42 mouse cellular contexts compared by ENCODE assay signal in genomic region chr1:34569876-34570275, GRCm38 (mm10). TPM values are rescaled to one million over a fixed set of nuclear protein-coding genes. Genes with fewer than 3 reads are reported as not detected.
"Had no signal": no experiment of that assay in that cellular context is flagged by ENCODE, and none has a peak within 500 bp of the region (broad histone marks: within the 10 kb centered on the region; RNA-seq: fewer than 3 reads in every experiment).

No protein-coding gene starts in this region.

- H3K27me3 ChIP-seq: heart, embryonic 13.5 days; heart, embryonic 15.5 days; hindbrain, embryonic 13.5 days; hindbrain, embryonic 15.5 days; kidney, embryonic 15.5 days; limb, embryonic 12.5 days; liver, embryonic 13.5 days; liver, embryonic 15.5 days had no signal

- H3K4me3 ChIP-seq: heart, embryonic 13.5 days; heart, embryonic 15.5 days; hindbrain, embryonic 13.5 days; hindbrain, embryonic 15.5 days; kidney, embryonic 15.5 days; left cerebral cortex, adult 2 months; limb, embryonic 10.5 days; limb, embryonic 12.5 days; liver, embryonic 13.5 days; liver, embryonic 15.5 days had no signal

- H3K9me3 ChIP-seq: heart, embryonic 15.5 days; hindbrain, embryonic 15.5 days; kidney, embryonic 15.5 days; limb, embryonic 10.5 days; limb, embryonic 12.5 days; liver, embryonic 13.5 days; liver, embryonic 15.5 days had no signal

- H3K36me3 ChIP-seq: heart, embryonic 13.5 days; heart, embryonic 15.5 days; hindbrain, embryonic 13.5 days; hindbrain, embryonic 15.5 days; kidney, embryonic 15.5 days; limb, embryonic 10.5 days; limb, embryonic 12.5 days; liver, embryonic 13.5 days; liver, embryonic 15.5 days had no signal

- H3K4me1 ChIP-seq: heart, embryonic 13.5 days; heart, embryonic 15.5 days; hindbrain, embryonic 13.5 days; hindbrain, embryonic 15.5 days; kidney, embryonic 15.5 days; limb, embryonic 10.5 days; limb, embryonic 12.5 days; liver, embryonic 13.5 days; liver, embryonic 15.5 days had no signal

- H3K27ac ChIP-seq: heart, embryonic 13.5 days; heart, embryonic 15.5 days; hindbrain, embryonic 13.5 days; hindbrain, embryonic 15.5 days; hindbrain, postnatal 0 days; kidney, embryonic 15.5 days; kidney, postnatal 0 days; left cerebral cortex, adult 2 months; limb, embryonic 10.5 days; limb, embryonic 12.5 days; liver, embryonic 13.5 days; liver, embryonic 15.5 days had no signal

- H3K9ac ChIP-seq: heart, embryonic 13.5 days; heart, embryonic 15.5 days; hindbrain, embryonic 13.5 days; hindbrain, embryonic 15.5 days; kidney, embryonic 15.5 days; limb, embryonic 12.5 days; liver, embryonic 13.5 days; liver, embryonic 15.5 days had no signal

- DNase-seq: gastrocnemius, postnatal 14 days; gastrocnemius, postnatal 36 days; heart, adult 11 months; heart, postnatal 14 days; heart, postnatal 36 days; kidney, adult 11 months; kidney, adult 2 months; kidney, adult 9 months; kidney, postnatal 14 days; kidney, postnatal 36 days; layer of hippocampus, adult 9-11 months; liver; liver, embryonic 13.5 days had no signal

RNA-seq across cellular contexts. Expression of gene Prss40, which starts 9.1 kb away (rescaled TPM):
- total RNA-seq: gastrocnemius, adult 18-20 months; gastrocnemius, adult 8-10 months; gastrocnemius, postnatal 14 days; gastrocnemius, postnatal 36 days; heart, adult 8-10 months; heart, postnatal 14 days; heart, postnatal 36 days; hematopoietic stem cell, adult 5-6 weeks; hindbrain, postnatal 0 days; layer of hippocampus, adult 18-20 months; layer of hippocampus, adult 8-10 months; layer of hippocampus, postnatal 14 days; left cerebral cortex, adult 2 months; left cerebral cortex, postnatal 14 days; left cerebral cortex, postnatal 36 days had no signal
- polyA plus RNA-seq: heart, embryonic 11.5 days; heart, embryonic 13.5 days; heart, embryonic 15.5 days; heart, postnatal 0 days; hindbrain, embryonic 11.5 days; hindbrain, embryonic 13.5 days; hindbrain, embryonic 15.5 days; intestine, embryonic 14.5 days; intestine, embryonic 16.5 days; kidney, adult 2 months; kidney, embryonic 15.5 days; kidney, postnatal 0 days; large intestine, adult 2 months; limb, embryonic 10.5 days; limb, embryonic 14.5 days; liver, embryonic 11.5 days; liver, embryonic 13.5 days; liver, embryonic 15.5 days had no signal

RNA-seq across cellular contexts. Expression of gene Amer3, which starts 9.6 kb away (rescaled TPM):
- total RNA-seq: gastrocnemius, adult 18-20 months; gastrocnemius, adult 8-10 months; gastrocnemius, postnatal 14 days; gastrocnemius, postnatal 36 days; heart, adult 8-10 months; heart, postnatal 14 days; heart, postnatal 36 days; hematopoietic stem cell, adult 5-6 weeks had no signal
- polyA plus RNA-seq: gonadal fat pad, adult 2 months; heart, embryonic 11.5 days; heart, embryonic 13.5 days; heart, postnatal 0 days; kidney, postnatal 0 days; limb, embryonic 10.5 days; liver, embryonic 11.5 days; liver, embryonic 13.5 days had no signal

RNA-seq across cellular contexts. Expression of gene Cfc1, which starts 34.4 kb away (rescaled TPM):
- total RNA-seq: gastrocnemius, adult 18-20 months; gastrocnemius, adult 8-10 months; gastrocnemius, postnatal 14 days; gastrocnemius, postnatal 36 days; heart, adult 8-10 months; heart, postnatal 14 days; heart, postnatal 36 days; layer of hippocampus, adult 18-20 months; layer of hippocampus, adult 8-10 months; layer of hippocampus, postnatal 14 days; left cerebral cortex, adult 2 months; left cerebral cortex, postnatal 14 days; left cerebral cortex, postnatal 36 days had no signal
- polyA plus RNA-seq: gonadal fat pad, adult 2 months; heart, embryonic 15.5 days; heart, postnatal 0 days; hindbrain, embryonic 11.5 days; hindbrain, embryonic 13.5 days; intestine, embryonic 16.5 days; kidney, adult 2 months; kidney, embryonic 15.5 days; large intestine, adult 2 months; limb, embryonic 10.5 days; limb, embryonic 12.5 days; liver, embryonic 11.5 days; liver, embryonic 13.5 days; liver, embryonic 15.5 days had no signal
